Mouse (Mus musculus): ENCODE measurements around the gene Bcat1. TPM values are rescaled to one million over a fixed set of nuclear protein-coding genes. Genes with fewer than 3 reads are reported as not detected.
A peak's percentile ranks its signal among the peaks of the same experiment; 100 is the strongest.

Gene Bcat1
- total RNA-seq, 2 experiments from 2014 or later = 0.69 to 1.5 TPM

DNA sequence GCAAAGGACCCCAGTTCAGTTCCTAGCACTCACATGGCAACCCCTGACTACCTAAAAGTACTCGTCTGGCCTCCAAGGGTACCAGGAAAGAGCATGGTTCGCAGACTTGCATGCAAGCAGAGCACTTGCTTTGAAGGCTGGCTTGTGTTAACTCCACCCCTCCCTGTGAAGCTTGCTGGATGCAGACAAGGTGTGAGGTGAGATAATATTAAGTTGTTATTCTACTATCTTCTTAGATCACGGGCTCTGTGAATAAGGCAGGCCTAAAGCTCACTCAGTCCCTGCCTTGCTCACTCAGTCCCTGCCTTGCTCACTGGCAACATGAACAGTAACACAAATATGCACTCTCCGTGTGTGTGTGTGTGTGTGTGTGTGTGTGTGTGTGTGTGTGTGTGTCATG is 58.5 kb downstream of the Bcat1 start:
- intact Hi-C loops (cut with DNase I) = no loop called here

DNA sequence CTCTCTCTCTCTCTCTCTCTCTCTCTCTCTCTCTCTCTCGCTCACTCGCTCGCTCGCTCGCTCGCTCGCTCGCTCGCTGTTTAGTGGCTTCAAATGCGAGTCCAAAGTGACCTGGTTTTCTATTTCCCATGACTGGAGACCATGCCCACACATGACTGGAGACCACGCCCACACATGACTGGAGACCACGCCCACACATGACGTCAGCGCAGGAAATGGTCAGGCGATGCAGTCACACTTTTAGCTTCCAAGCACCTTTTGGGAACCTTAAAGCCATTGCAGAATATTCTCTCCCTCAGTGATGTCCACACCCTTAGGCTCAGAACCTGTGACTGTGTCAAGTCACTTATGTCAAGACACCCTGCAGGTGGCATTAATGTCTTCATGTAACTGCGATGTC is 59.3 kb downstream of the Bcat1 start:
- DNase-seq = no peak
- intact Hi-C loops (cut with DNase I) = no loop called here

More for the DNA sequence above, 58.5 kb downstream of the Bcat1 start:
- no peak for DNase-seq

DNA sequence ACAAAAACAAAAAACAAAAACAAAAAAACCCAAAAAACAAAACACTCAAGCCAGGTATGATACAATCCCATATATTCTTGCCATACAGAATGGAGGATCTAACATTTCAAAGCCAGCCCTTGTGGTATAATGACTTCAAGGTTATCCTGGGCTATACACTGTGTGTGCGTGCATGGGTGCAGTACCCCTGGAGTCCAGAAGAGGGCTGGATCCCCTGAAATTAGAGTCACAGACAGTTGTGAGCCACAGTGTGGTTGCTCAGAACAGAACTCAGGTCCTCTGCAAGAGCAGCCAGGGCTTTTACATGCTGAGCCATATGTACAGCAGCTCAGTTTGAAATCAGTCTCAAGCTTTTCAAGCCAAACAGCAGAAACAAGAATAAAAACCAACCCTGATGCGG is 61.0 kb downstream of the Bcat1 start:
- intact Hi-C loops (cut with DNase I) = no loop called here
- DNase-seq = no peak

DNA sequence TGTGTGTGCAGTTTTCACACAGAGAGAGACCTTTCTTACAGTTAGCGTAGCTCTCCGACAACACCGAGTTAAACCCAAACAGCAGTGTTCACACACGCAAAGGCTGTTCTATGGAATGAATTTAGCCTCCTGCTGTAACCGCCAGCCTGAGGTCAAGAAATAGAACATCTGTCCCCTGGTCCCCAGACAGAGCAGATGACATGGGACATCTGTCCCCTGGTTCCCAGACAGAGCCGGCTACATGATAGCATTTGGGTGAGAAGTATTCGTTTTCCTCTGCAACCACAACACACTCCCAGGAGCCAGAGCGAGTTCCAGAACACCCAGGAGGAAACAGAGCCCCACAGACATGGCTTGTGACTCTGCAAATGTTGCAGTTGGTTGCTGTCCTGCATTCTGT is 63.3 kb downstream of the Bcat1 start:
- peak in 1 of 2 experiments; percentile 7 for DNase-seq
- intact Hi-C loops (cut with DNase I) = no loop called here

DNA sequence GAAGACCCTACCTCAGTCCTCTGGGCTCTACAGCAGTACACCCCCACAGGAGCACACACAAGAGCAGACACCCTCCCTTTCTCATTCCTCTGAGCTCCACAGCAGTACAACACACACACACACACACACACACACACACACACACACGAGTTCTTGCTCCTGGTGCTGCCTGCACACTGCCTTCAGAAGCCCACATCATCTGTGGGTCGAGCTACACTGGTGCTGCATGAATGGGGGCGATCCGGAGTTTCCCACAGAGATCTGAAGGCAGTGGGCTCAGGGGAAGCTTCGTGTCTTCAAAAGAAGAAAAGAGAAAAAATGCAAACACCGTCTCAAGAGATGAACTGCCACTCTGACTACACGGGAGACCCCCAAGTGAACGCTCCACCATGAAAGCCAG is 64.8 kb downstream of the Bcat1 start:
- intact Hi-C loops (cut with DNase I) = no loop called here
- no peak for DNase-seq

DNA sequence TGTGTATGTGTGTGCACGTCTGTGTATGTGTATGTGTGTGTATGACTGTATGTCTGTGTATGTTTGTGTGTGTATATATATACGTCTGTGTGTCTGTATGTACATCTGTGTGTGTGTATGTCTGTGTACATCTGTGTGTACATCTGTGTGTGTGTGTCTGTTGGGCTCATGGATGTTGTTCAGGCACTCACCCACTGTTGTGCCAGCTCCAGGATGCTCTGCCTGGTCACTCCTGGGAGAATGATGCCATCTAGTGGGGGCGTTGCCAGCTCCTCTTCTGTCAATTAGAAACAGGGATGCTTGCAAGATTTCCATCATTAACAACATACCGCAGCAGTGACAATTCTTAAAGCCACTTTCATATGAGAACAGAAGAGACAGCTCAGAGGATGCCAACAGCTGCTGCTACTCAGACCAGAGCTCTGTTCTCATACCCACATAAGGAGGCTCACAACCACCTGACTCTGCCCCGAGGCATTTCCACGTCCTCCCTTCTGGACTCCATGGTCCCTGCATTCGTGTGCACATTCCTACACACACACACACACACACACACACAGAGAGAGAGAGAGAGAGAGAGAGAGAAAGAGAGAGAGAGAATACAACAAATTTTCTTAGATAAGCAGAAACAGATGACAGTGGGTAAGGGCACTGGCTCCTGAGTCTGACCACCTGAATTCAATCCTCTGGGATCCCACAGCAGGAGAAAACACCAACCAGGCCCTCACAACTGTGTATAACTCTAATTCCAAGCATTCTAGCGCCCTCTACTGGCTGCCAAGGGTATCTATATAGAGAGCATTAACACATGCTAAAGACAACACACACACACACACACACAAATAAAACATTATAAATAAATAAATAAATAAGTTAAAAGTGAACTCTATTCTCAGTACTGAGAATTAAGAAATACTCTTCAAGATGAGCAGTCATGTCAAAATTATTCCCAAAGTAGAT is 65.8 kb downstream of the Bcat1 start:
- intact Hi-C loops (cut with DNase I) = no loop called here
- DNase-seq = peak in 1 of 2 experiments; percentile 7

DNA sequence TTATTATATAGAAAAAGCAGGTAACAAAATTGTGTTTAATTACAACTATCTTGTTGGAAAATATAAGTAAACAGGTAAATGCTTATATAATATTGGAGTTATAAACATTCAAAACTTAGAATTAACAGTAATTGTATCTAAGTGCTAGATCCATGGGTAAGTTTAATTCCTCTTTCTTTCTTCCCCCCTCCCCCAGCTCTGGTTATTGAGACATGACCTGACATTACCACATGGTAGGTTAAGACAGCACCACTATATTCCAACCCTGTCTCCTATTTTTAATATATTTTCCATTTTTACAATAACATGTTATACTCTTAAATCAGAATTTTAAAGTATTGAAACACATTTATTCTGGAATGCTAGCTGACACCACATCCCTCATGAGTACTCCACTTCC is 72.5 kb downstream of the Bcat1 start:
- intact Hi-C loops (cut with DNase I) = no loop called here
- DNase-seq = no peak

DNA sequence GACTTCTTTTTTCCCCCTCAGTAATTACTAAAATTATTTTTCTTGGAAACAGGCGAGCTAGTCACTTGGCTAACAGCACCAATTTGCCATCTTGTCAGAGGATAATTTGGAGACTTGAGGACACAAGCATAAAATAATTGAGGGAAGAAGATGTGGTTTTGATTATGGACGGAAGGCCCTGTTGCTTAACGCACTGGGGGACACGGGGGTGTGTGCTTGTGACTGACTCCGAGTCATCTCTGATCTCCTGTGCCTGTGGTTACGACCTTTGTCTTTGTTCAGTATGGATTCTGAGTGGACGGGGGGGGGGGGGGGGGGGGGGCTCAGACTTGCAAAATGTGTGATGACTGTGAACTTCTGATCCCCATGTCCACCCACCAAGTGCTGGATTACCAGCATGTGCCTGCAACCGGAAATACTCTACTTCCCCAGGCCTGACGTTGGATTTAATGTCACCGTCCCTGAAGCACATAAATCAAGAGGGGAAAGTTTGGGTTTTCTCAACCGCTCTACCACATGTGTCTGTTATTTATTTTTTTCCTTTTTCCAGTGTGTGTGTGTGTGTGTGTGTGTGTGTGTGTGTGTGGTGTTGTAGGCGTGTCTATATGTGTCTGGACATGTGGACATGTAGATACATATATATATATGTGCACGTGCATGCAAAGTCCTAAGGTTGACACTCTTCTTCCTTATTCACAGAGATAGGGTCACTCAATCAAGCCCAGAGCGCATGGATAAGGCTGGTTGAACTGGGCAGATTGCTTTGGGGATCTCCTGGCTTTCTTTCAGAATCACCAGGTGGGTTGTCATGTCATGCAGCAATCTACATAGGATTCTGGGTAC is 73.7 kb downstream of the Bcat1 start:
- intact Hi-C loops (cut with DNase I) = no loop called here
- no peak for DNase-seq

DNA sequence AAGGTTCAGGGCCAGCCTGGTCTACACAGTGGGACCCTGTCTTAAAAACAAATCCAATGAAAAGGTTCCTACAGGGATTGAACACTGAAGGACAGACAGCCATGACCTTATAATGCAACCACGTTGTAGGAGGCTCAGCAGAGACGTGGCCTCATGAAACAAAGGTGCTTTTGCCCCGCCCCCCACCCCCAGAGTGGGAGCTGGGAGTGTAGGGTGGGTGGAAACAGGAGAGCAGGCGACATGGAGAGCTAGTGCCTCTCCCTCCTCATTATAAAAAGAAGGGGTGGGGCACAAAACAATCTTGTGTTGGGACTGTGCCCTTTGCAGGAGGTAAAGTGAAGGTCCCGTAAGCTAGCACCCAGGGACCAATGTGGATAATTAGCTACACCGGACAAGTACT is 74.5 kb downstream of the Bcat1 start:
- intact Hi-C loops (cut with DNase I) = no loop called here
- DNase-seq = no peak

DNA sequence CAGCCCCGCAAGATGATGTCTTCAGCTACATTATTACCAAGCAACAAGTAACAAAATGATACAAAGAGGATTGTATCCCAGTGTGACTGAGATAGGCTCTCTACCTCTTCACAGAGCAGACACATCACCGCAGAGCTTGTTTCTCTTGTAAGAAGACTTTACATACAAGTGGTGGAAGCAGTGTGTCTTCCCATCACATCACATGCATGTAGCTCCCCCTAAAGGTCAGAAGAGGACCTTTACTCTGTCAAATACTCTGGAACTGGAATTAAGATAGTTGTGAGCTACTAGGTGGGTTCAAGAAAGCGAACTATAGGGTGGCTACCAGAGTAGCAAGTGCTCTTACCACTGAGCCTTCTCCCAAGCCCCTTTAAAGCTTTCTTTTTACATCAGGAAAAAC is 78.8 kb downstream of the Bcat1 start:
- no peak for DNase-seq
- intact Hi-C loops (cut with DNase I) = no loop called here

DNA sequence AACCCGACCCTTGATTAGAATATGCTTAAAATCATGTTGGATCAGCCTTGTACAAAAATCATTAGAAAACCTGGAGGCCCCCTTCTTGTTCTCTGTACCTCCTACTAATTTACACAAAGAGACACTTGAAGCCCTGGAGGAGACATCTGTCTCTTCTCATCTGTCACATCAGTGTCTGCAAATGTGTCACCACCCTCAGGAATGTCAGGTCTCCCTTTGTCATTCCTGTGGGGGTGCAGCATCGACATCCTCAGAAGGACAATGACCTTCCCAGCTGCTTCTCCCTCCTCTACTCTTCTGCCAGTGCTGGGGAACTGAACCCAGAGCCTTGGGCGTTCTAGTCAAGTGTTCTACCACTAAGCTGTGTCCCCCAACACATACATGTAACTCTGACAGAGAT is 83.9 kb downstream of the Bcat1 start:
- DNase-seq = no peak
- intact Hi-C loops (cut with DNase I) = no loop called here

DNA sequence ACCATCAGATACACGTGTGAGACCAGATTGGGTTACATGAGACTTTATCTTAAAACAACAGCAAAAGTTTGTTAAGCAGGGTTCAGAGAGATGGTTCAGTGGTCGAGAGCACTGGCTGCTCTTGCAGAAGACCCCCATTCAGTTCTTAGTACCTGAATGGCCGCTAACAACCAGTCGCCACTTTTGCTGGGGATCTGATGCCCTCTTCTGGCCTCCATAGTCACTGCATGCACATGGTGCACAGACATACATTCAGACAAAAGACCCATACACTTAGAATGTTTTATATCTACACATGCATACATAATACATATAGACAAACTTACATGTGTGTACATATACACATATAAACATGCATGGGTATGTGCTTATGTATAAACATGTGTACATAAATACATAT is 86.8 kb downstream of the Bcat1 start:
- no peak for DNase-seq
- intact Hi-C loops (cut with DNase I) = no loop called here

DNA sequence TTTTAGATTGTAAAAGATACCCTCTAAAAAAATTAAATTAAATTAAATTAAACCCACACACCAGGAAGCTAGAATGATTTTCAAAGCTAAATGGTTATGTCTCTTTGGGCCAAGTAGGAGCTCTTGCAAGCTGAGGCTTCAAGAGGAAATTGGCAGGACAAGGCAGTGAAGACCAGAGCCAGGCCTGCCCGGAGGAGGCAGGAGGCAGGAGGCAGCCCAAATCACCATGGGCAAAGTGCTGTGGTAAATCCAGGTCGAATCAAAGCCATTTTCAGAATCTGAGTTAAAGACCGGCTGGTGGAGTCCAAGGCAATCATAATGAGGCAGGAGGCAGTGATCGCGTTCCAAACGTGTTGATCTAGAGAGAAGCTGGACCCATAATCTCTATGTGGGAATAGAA is 88.3 kb downstream of the Bcat1 start:
- no peak for DNase-seq
- intact Hi-C loops (cut with DNase I) = no loop called here

DNA sequence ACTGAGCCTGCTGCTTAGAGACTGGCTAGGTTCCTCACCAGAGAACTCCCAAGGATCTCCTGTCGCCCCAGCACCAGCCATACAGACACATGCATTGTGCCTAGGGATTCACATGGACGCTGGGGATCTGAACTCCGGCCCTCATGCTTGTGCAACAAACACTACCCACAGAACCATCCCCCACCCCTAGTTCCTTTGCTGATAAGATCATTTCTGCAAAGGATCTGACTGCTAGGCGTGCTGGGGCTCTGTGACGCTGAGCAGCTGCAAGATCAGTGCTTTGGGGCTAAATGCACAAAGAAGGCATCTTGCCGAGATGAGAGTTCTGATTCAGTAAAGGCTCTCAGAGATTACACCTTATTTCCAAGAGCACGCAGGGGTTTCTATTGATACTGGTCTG is 88.8 kb downstream of the Bcat1 start:
- intact Hi-C loops (cut with DNase I) = no loop called here
- no peak for DNase-seq

DNA sequence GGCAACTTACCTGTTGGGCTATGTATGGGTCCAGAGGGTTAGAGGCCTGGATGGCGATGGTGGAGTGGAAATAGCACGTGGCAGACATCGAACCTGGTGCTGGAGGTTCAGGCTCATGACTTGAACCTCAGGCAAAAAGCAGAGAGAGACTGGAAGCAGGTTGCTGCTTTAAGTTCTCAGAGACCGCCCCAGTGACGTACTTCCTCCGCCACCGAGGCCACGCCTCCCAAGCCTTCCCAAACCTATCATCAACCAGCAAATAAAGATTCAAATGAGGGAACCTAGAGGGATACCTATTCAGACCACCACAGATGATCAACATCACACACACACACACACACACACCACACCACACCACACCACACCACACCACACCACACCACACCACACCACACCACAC is 91.8 kb downstream of the Bcat1 start:
- no peak for DNase-seq

DNA sequence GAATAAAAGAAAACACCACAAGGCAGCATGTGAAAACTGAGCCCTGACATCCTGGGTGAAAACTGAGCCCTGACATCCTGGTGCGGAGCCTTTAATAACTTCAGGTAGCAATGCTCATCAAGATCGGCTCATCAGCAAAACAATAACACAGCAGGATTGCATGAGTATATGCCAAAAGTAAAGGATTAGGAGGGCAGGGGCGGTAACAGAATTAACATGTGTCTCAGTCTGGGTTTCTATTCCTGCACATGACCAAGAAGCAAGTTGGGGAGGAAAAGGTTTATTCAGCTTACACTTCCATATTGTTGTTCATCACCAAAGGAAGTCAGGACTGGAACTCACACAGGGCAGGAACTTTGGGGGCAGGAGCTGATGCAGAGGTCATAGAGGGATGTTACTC is 93.9 kb downstream of the Bcat1 start:
- intact Hi-C loops (cut with DNase I) = no loop called here
- DNase-seq = no peak

More for the DNA sequence above, 91.8 kb downstream of the Bcat1 start:
- intact Hi-C loops (cut with DNase I) = no loop called here

DNA sequence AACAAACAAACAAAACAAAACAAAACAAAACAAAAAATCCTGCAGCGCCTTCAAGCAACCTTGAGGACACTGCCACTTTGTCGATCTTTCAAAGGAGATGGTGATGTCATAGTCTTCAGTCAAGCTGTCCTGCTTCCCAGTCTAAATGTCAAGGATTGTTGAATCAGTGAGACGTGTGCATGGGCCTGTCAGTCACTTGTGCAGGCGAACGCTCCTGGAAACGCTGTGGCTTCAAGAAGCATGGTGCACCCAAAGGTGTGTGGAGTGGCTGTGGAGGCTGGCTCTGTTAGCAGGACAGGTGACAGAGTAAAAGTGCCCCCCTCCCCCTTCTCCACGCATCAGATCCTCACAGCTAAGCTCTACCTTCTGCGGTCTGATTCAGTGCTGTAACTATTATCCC is 103.6 kb downstream of the Bcat1 start:
- intact Hi-C loops (cut with DNase I) = no loop called here
- DNase-seq = no peak

DNA sequence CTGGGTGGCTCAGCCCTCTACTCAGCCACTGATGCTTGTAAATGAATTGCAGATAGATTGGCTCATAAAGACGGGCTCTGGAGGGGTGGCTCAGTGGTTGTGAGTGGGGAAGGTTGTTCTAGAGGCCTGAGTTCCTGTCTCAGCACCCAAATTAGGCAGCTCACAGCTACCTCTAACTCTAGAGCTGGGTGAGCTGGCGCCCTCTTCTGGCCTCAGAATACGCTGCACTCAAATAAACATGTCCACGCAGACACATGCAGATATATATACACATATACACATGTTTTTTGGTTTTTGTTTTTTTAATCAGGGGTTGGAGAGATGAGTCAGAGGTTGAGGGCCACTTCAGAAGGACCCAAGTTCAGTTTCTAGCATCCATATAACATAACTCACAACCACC is 105.1 kb downstream of the Bcat1 start:
- intact Hi-C loops (cut with DNase I) = no loop called here
- no peak for DNase-seq

DNA sequence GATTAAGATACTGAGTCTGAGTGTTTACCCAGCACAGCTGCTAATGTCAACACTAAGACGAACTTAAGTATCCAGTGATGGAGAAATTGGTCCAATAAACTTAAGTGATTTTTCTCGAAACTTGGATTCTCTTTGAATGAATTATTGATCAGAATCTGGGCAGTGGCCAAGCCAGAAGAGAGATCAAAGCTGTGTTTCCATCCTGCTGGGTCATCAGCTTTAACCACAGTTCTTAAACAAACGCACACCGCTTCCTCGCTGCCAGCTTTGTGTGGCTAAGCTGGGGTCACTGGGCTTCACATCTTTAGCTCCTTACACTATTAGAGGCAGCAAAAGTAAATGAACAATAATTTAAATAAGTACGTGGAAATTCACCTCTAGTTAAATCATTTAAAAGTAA is 108.4 kb downstream of the Bcat1 start:
- DNase-seq = no peak
- intact Hi-C loops (cut with DNase I) = loop anchor here (10.0 kb wide), 1 partner anchor 1593 kb away; no protein-coding TSS in a partner anchor

DNA sequence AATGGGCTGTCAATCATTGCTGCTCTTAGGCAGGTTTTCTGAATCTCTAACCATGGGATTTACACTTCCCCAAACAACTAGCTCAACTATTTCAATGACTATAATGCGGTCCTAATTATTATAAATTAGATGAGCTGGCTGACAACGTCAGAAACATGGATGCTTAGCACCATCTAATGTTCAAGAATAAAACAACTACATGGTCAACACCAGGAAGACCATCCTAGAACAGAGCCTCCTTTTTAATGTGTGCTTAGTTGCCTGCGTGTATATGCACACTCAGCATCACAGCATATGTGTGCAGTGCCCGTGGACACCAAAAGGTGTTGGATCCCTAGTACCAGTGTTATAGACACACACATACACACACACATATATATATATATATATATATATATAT is 111.8 kb downstream of the Bcat1 start:
- no peak for DNase-seq
- intact Hi-C loops (cut with DNase I) = loop anchor here (5.0 to 10.0 kb wide), 2 partner anchors 1589 to 1747 kb away; no protein-coding TSS in a partner anchor

DNA sequence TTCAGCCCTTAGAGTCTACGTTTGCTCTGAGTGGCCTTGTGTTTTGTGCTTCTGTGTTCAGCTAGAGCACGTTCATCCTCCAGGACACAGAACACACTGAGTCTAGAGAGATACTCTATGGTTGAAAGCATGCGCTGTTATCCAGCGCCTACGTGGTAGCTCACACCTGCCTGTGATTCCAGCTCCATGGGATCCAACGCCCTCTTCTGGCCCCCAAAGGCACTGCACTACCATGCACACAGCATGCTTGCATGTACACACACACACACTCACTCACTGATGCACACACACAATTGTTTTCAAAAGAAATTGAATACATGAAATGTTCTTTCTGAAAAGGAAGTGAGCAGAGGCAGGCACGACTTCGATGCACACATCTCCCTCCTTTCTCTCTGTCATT is 112.8 kb downstream of the Bcat1 start:
- DNase-seq = no peak

DNA sequence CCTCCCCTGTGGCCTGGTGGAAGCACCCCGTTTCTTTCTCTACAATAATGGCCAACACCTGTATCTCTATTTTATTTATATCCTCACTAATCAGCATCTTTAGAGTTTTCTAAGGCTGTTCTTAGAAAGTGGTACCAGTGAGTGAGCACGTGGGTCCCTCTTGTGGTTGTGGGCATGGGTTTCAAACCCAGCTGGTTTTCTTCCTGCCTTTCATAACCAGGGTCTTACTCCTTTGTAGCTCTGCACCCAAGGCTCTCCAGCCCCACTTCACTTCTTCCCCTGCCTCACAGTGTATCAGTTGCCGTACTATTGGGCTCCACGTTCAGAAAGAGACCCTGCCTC is 114.0 kb downstream of the Bcat1 start:
- intact Hi-C loops (cut with DNase I) = loop anchor here (5.0 to 10.0 kb wide), 2 partner anchors 1587 to 1745 kb away; no protein-coding TSS in a partner anchor

More for the DNA sequence above, 112.8 kb downstream of the Bcat1 start:
- intact Hi-C loops (cut with DNase I) = loop anchor here (5.0 to 10.0 kb wide), 2 partner anchors 1588 to 1746 kb away; no protein-coding TSS in a partner anchor

More for the DNA sequence above, 114.0 kb downstream of the Bcat1 start:
- DNase-seq = no peak
